Mouse (Mus musculus): Measurements from ENCODE around the gene Olfr1272. TPM values are rescaled to one million over a fixed set of nuclear protein-coding genes. Genes with fewer than 3 reads are reported as not detected.
"Not testable (repeated sequence)": the region's sequence is repeated elsewhere in the genome, so short reads cannot be mapped to it uniquely, and the experiment has no call there.

Gene Olfr1272
- total RNA-seq (2014; rRNA removed; ENCODE audit: low replicate concordance) (not detected in 2 replicates), polyA plus RNA-seq (2015; fragmentation: Nextera tagmentation; extraction: Ambion mirVana) (not detected in 2 replicates)

- DNase-seq (ENCODE audit: low spot score) (no peak), ATAC-seq (ENCODE audit: insufficient read depth, low read depth) (no peak)
- no peak for TF ChIP-seq CTCF (IDR thresholded peaks at IDR 0.05; ENCODE audit: low read depth)
- no peak for TF ChIP-seq EP300 (IDR thresholded peaks at IDR 0.05; ENCODE audit: low read depth)
- 89% methylated on average over 6 of the region's 6 CpGs for WGBS
- H3K4me3 ChIP-seq (ENCODE audit: low read depth, low read length) = no peak within 1 kb of the TSS
- H3K36me3 ChIP-seq (replicated peaks; ENCODE audit: control insufficient read depth, insufficient read depth, low read length) = no peaks in the 10 kb centered on the region
- no peaks in the 10 kb centered on the region for H3K9me3 ChIP-seq (replicated peaks; ENCODE audit: control insufficient read depth, low read length)
- H3K27me3 ChIP-seq (ENCODE audit: control insufficient read depth, insufficient read depth, low read length) = no peaks in the 10 kb centered on the region
- H3K9ac ChIP-seq (replicated peaks; ENCODE audit: low read depth, low read length) = no peak within 1 kb of the TSS
- no peak within 1 kb of the TSS for H3K27ac ChIP-seq (ENCODE audit: low read depth)
- no peaks in the 10 kb centered on the region for H3K4me1 ChIP-seq (ENCODE audit: control insufficient read depth, insufficient read depth)
- H3K4me2 ChIP-seq (ENCODE audit: low read depth, low read length) = no peak within 1 kb of the TSS
Measured at GRCm38 (mm10) chr2:90292741-90293140, at the start of gene Olfr1272. TSS of gene Olfr1272 (minus strand) at chr2:90292841.

- WGBS = no CpG with 5 or more reads among the region's 6 CpGs
- H3K27ac ChIP-seq (ENCODE audit: low read depth); H3K9ac ChIP-seq (replicated peaks; ENCODE audit: low read depth, low read length); H3K4me1 ChIP-seq (ENCODE audit: control insufficient read depth, insufficient read depth); DNase-seq (ENCODE audit: low spot score); H3K27me3 ChIP-seq (ENCODE audit: control insufficient read depth, insufficient read depth, low read length); H3K36me3 ChIP-seq (replicated peaks; ENCODE audit: control insufficient read depth, insufficient read depth, low read length); H3K4me2 ChIP-seq (ENCODE audit: low read depth, low read length); H3K4me3 ChIP-seq (ENCODE audit: low read depth, low read length); H3K9me3 ChIP-seq (replicated peaks; ENCODE audit: control insufficient read depth, low read length); ATAC-seq (ENCODE audit: insufficient read depth, low read depth): not testable (repeated sequence)
Measured at GRCm38 (mm10) chr2:90321900-90322299, 29.3 kb upstream of the Olfr1272 start, which contains the start of gene Gm13769. TSS of gene Gm13769 (plus strand) at chr2:90322200.

- no peaks in the 10 kb centered on the region for H3K9me3 ChIP-seq (replicated peaks; ENCODE audit: control insufficient read depth, low read length)
- no peak within 1 kb of the TSS for H3K27ac ChIP-seq (ENCODE audit: low read depth)
- H3K36me3 ChIP-seq (replicated peaks; ENCODE audit: control insufficient read depth, insufficient read depth, low read length) = no peaks in the 10 kb centered on the region
- WGBS = 68% methylated on average over 2 of the region's 2 CpGs
- no peaks in the 10 kb centered on the region for H3K4me1 ChIP-seq (ENCODE audit: control insufficient read depth, insufficient read depth)
- no peak within 1 kb of the TSS for H3K4me3 ChIP-seq (ENCODE audit: low read depth, low read length)
- TF ChIP-seq CTCF (IDR thresholded peaks at IDR 0.05; ENCODE audit: low read depth) (no peak), EP300 (IDR thresholded peaks at IDR 0.05; ENCODE audit: low read depth) (no peak)
- no peaks in the 10 kb centered on the region for H3K27me3 ChIP-seq (ENCODE audit: control insufficient read depth, insufficient read depth, low read length)
- ATAC-seq (ENCODE audit: insufficient read depth, low read depth) (no peak), DNase-seq (ENCODE audit: low spot score) (no peak)
- H3K9ac ChIP-seq (replicated peaks; ENCODE audit: low read depth, low read length) = no peak within 1 kb of the TSS
- no peak within 1 kb of the TSS for H3K4me2 ChIP-seq (ENCODE audit: low read depth, low read length)
Measured at GRCm38 (mm10) chr2:90270932-90271331, 21.7 kb downstream of the Olfr1272 start, which contains the start of gene Olfr1271. TSS of gene Olfr1271 (minus strand) at chr2:90271032.

- no peaks in the 10 kb centered on the region for H3K4me1 ChIP-seq (ENCODE audit: control insufficient read depth, insufficient read depth)
- no peak for ATAC-seq (ENCODE audit: insufficient read depth, low read depth)
- no peak within 1 kb of the TSS for H3K4me3 ChIP-seq (ENCODE audit: low read depth, low read length)
- no peak within 1 kb of the TSS for H3K4me2 ChIP-seq (ENCODE audit: low read depth, low read length)
- DNase-seq (ENCODE audit: low spot score) = no peak
- no peak within 1 kb of the TSS for H3K27ac ChIP-seq (ENCODE audit: low read depth)
- no peak within 1 kb of the TSS for H3K9ac ChIP-seq (replicated peaks; ENCODE audit: low read depth, low read length)
- no peaks in the 10 kb centered on the region for H3K36me3 ChIP-seq (replicated peaks; ENCODE audit: control insufficient read depth, insufficient read depth, low read length)
- TF ChIP-seq CTCF (IDR thresholded peaks at IDR 0.05; ENCODE audit: low read depth) (no peak), EP300 (IDR thresholded peaks at IDR 0.05; ENCODE audit: low read depth) (no peak)
- H3K27me3 ChIP-seq (ENCODE audit: control insufficient read depth, insufficient read depth, low read length) = no peaks in the 10 kb centered on the region
- no peaks in the 10 kb centered on the region for H3K9me3 ChIP-seq (replicated peaks; ENCODE audit: control insufficient read depth, low read length)
- 75% methylated on average over 4 of the region's 4 CpGs for WGBS
Measured at GRCm38 (mm10) chr2:90257492-90257891, 35.1 kb downstream of the Olfr1272 start, which contains the start of gene Olfr142. TSS of gene Olfr142 (minus strand) at chr2:90257592.

Other genes starting within 250 kb of the Olfr1272 start
- gene Olfr140, start 229.2 kb downstream of the Olfr1272 start, total RNA-seq (2014; rRNA removed; ENCODE audit: low replicate concordance) = not detected in 2 replicates
- gene Olfr140, start 229.2 kb downstream of the Olfr1272 start, polyA plus RNA-seq (2015; fragmentation: Nextera tagmentation; extraction: Ambion mirVana) = not detected in 2 replicates
- gene Olfr1269, start 171.4 kb downstream of the Olfr1272 start, total RNA-seq (2014; rRNA removed; ENCODE audit: low replicate concordance) = not detected in 2 replicates
- not detected in 2 replicates for gene Olfr1269, start 171.4 kb downstream of the Olfr1272 start, polyA plus RNA-seq (2015; fragmentation: Nextera tagmentation; extraction: Ambion mirVana)
- gene Olfr32, start 150.5 kb downstream of the Olfr1272 start, total RNA-seq (2014; rRNA removed; ENCODE audit: low replicate concordance) = not detected in 2 replicates
- not detected in 2 replicates for gene Olfr32, start 150.5 kb downstream of the Olfr1272 start, polyA plus RNA-seq (2015; fragmentation: Nextera tagmentation; extraction: Ambion mirVana)
- not detected in 2 replicates for gene Olfr1270, start 139.8 kb downstream of the Olfr1272 start, total RNA-seq (2014; rRNA removed; ENCODE audit: low replicate concordance)
- gene Olfr1270, start 139.8 kb downstream of the Olfr1272 start, polyA plus RNA-seq (2015; fragmentation: Nextera tagmentation; extraction: Ambion mirVana) = not detected in 2 replicates
- gene Olfr1506, start 68.3 kb downstream of the Olfr1272 start, total RNA-seq (2014; rRNA removed; ENCODE audit: low replicate concordance) = not detected in 2 replicates
- gene Olfr1506, start 68.3 kb downstream of the Olfr1272 start, polyA plus RNA-seq (2015; fragmentation: Nextera tagmentation; extraction: Ambion mirVana) = not detected in 2 replicates
- gene Olfr142, start 35.2 kb downstream of the Olfr1272 start, total RNA-seq (2014; rRNA removed; ENCODE audit: low replicate concordance) = not detected in 2 replicates
- gene Olfr142, start 35.2 kb downstream of the Olfr1272 start, polyA plus RNA-seq (2015; fragmentation: Nextera tagmentation; extraction: Ambion mirVana) = not detected in 2 replicates
- not detected in 2 replicates for gene Olfr1271, start 21.8 kb downstream of the Olfr1272 start, total RNA-seq (2014; rRNA removed; ENCODE audit: low replicate concordance)
- gene Olfr1271, start 21.8 kb downstream of the Olfr1272 start, polyA plus RNA-seq (2015; fragmentation: Nextera tagmentation; extraction: Ambion mirVana) = not detected in 2 replicates
- not detected in 2 replicates for gene Gm13769, start 29.4 kb upstream of the Olfr1272 start, total RNA-seq (2014; rRNA removed; ENCODE audit: low replicate concordance)
- gene Gm13769, start 29.4 kb upstream of the Olfr1272 start, polyA plus RNA-seq (2015; fragmentation: Nextera tagmentation; extraction: Ambion mirVana) = not detected in 2 replicates
- not detected in 2 replicates for gene Olfr1274-ps, start 105.8 kb upstream of the Olfr1272 start, total RNA-seq (2014; rRNA removed; ENCODE audit: low replicate concordance)
- gene Olfr1274-ps, start 105.8 kb upstream of the Olfr1272 start, polyA plus RNA-seq (2015; fragmentation: Nextera tagmentation; extraction: Ambion mirVana) = 0.07 TPM in 1 of 2 replicates, not detected in the other